Mouse (Mus musculus) neural tube, embryonic 13.5 days (tissue): ENCODE data around the gene Rdh7. TPM values are rescaled to one million over a fixed set of nuclear protein-coding genes. Genes with fewer than 3 reads are reported as not detected.
"Not testable (repeated sequence)": the region's sequence is repeated elsewhere in the genome, so short reads cannot be mapped to it uniquely, and the experiment has no call there.

Experiments
- ATAC-seq: fragments of 200-750 bp; cut with Nextera tagmentation; 2 replicates; pipeline ENCODE4 v1.8.0; 2017; ENCODE audit warnings: low read depth, mild to moderate bottlenecking, moderate TSS enrichment, moderate library complexity
- H3K27ac ChIP-seq: fragments of 300-500 bp; sonication (generic); replicated peaks from 2 replicates; pipeline ENCODE4 v1.5.1; 2015; ENCODE audit warnings: moderate library complexity, mild to moderate bottlenecking, inconsistent platforms
- H3K27me3 ChIP-seq: fragments of 300-500 bp; sonication (generic); 2 replicates; pipeline ENCODE4 v1.6.1; 2015; ENCODE audit warnings: mild to moderate bottlenecking, inconsistent platforms
- H3K36me3 ChIP-seq: fragments of 300-500 bp; sonication (generic); 2 replicates; pipeline ENCODE4 v1.6.1; 2015; ENCODE audit warnings: mild to moderate bottlenecking, inconsistent platforms
- H3K4me1 ChIP-seq: fragments of 300-500 bp; sonication (generic); replicated peaks from 2 replicates; pipeline ENCODE4 v1.6.1; 2015; ENCODE audit warnings: inconsistent platforms
- H3K4me2 ChIP-seq: fragments of 300-500 bp; sonication (generic); 2 replicates; pipeline ENCODE4 v1.6.1; 2015; ENCODE audit warnings: inconsistent platforms, mild to moderate bottlenecking, moderate library complexity
- H3K4me3 ChIP-seq: fragments of 300-500 bp; sonication (generic); 2 replicates; pipeline ENCODE4 v1.5.1; 2015; ENCODE audit warnings: mild to moderate bottlenecking, inconsistent platforms
- H3K9ac ChIP-seq: fragments of 300-500 bp; sonication (generic); 2 replicates; pipeline ENCODE4 v1.6.1; 2015; ENCODE audit warnings: moderate library complexity, mild to moderate bottlenecking, inconsistent platforms
- H3K9me3 ChIP-seq: fragments of 300-500 bp; sonication (generic); 2 replicates; pipeline ENCODE4 v1.6.1; 2016; ENCODE audit warnings: inconsistent platforms
- WGBS: fragments of 180-500 bp; shearing (Covaris S2); methylation state at CpG from one replicate; pipeline ENCODE4 v1.1.7; 2015; 5-methylcytosine and 5-hydroxymethylcytosine counted together
- polyA plus RNA-seq: library from polyadenylated mRNA; unstranded; fragments of >200 nt; fragmentation: Nextera tagmentation; extraction: Ambion mirVana; gene quantifications from 2 replicates; pipeline ENCODE4 v1.2.1, GENCODE M21; 2015

Rdh7 gene
- polyA plus RNA-seq, 1 experiment from 2014 or later, result not detected

DNA sequence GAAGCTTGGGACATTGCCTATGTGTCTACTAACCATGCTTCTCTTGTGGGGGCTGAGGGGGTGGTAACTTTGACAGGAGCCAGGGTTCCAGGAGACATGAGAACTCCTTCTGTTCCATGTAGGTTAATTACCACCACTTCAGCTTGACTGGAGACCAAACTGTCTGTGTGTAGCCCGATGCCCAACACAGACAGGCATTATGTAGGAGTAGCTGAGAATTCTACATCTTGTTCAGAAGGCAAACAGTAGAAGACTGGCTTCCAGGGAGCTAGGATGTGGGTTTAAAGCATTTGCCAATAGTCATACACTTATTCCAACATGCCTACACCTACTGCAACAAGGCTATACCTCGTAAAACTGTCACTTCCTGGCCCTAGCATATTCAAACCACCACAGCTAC is 50.1 kb downstream of the Rdh7 start:
- H3K27ac ChIP-seq, result no peak overlapping the region
- H3K36me3 ChIP-seq, result no peaks in the 10 kb centered on the region
- 90% methylated on average over 2 of the region's 2 CpGs for WGBS
- no peak for ATAC-seq
- no peak overlapping the region for H3K9ac ChIP-seq
- no peaks in the 10 kb centered on the region for H3K9me3 ChIP-seq
- H3K27me3 ChIP-seq, result no peaks in the 10 kb centered on the region
- H3K4me2 ChIP-seq, result no peak overlapping the region
- H3K4me1 ChIP-seq, result no peaks in the 10 kb centered on the region
- H3K4me3 ChIP-seq, result no peak overlapping the region

DNA sequence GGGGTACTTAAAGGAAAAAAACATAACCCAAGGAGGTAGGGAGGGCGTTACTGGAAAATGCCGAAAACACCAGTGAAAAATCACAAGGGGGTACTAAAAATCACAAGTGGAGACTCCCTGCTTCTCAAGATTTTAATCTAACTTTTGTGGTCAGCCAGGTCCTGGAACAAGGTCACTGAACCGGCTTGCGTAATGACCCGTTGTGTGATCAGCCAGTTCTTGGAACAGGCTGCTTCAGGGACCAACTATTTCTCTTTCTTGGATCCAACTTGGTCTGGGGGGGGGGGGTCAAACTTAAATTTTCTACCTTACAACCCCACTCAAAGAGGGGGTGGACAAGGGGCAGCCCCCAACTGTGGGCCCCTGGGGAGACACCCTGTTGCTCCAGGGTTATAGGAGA is 50.8 kb downstream of the Rdh7 start:
- H3K27ac ChIP-seq, H3K4me2 ChIP-seq, H3K36me3 ChIP-seq, H3K4me3 ChIP-seq, H3K27me3 ChIP-seq, ATAC-seq, H3K9ac ChIP-seq, H3K4me1 ChIP-seq, H3K9me3 ChIP-seq: not testable (repeated sequence)
- 95% methylated on average over 5 of the region's 5 CpGs for WGBS

DNA sequence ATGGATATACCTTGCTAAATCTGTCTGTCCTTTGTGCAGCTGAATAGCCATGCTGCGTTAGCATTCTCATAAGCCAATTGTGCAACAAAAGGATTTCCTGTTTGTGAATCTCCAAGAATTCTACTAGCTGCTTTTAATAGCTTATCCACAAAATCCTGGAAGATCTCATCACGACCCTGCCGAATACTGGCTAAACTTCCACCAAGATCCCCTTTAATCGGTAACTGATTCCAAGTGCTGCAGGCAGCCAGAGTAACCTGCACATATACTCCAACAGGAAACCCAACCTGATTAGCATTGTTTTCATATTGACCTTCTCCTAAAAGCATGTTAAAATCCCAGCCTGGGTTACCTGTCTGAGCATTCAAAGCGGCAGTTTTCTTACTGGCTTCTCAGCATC is 53.3 kb downstream of the Rdh7 start:
- Histone ChIP-seq H3K27me3 (no peaks in the 10 kb centered on the region), H3K4me1 (no peaks in the 10 kb centered on the region), H3K4me2 (no peak overlapping the region), H3K9me3 (no peaks in the 10 kb centered on the region), H3K27ac (no peak overlapping the region), H3K4me3 (no peak overlapping the region), H3K9ac (no peak overlapping the region), H3K36me3 (no peaks in the 10 kb centered on the region)
- WGBS, result 90% methylated on average over 5 of the region's 5 CpGs
- ATAC-seq, result no peak

DNA sequence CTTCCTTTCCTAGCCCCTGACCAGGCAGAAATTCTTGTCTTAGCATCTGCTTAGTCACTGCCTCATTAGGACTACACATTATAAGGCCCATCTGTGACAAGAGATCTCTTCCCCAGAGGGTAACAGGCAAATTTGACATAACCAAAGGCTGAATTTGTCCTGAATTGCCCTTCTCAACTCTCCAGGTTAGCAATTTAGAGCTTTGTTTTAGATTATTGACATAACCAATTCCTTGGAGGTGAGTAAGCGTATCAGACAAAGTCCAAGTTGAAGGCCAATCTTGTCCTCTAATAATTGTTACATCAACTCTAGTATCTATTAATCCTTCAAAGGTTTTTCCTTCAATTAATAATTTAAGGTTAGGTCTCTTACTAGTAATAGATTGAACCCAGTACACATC is 54.4 kb downstream of the Rdh7 start:
- not testable (repeated sequence) for H3K9ac ChIP-seq, H3K27ac ChIP-seq, H3K4me3 ChIP-seq, H3K27me3 ChIP-seq, H3K4me1 ChIP-seq, H3K4me2 ChIP-seq, H3K36me3 ChIP-seq, H3K9me3 ChIP-seq, ATAC-seq
- WGBS, result 98% methylated on average over 1 of the region's 1 CpGs

Other genes with a start within 250 kb of the Rdh7 start
- 5.9 and 6.0 TPM in 2 replicates for gene Stat6, start 245.8 kb downstream of the Rdh7 start, polyA plus RNA-seq
- 3.3 and 3.6 TPM in 2 replicates for gene Nemp1, start 221.9 kb downstream of the Rdh7 start, polyA plus RNA-seq
- gene Nab2, start 220.2 kb downstream of the Rdh7 start, polyA plus RNA-seq, result 4.0 and 4.5 TPM in 2 replicates
- 0.88 and 0.96 TPM in 2 replicates for gene Myo1a, start 183.6 kb downstream of the Rdh7 start, polyA plus RNA-seq
- gene Tac2, start 164.3 kb downstream of the Rdh7 start, polyA plus RNA-seq, result 0.31 and 1.9 TPM in 2 replicates
- 3.3 and 4.5 TPM in 2 replicates for gene Zbtb39, start 149.3 kb downstream of the Rdh7 start, polyA plus RNA-seq
- gene Gpr182, start 137.1 kb downstream of the Rdh7 start, polyA plus RNA-seq, result 0.45 and 0.92 TPM in 2 replicates
- gene Rdh1, start 129.1 kb downstream of the Rdh7 start, polyA plus RNA-seq, result not detected in 2 replicates
- gene Rdh16f1, start 129.0 kb downstream of the Rdh7 start, polyA plus RNA-seq, result not detected in 2 replicates
- 0.14 and 0.20 TPM in 2 replicates for gene Rdh9, start 112.4 kb downstream of the Rdh7 start, polyA plus RNA-seq
- gene Rdh16, start 87.7 kb downstream of the Rdh7 start, polyA plus RNA-seq, result not detected in 2 replicates
- not detected in 2 replicates for gene Rdh19, start 38.9 kb downstream of the Rdh7 start, polyA plus RNA-seq
- gene Rdh16f2, start 22.3 kb downstream of the Rdh7 start, polyA plus RNA-seq, result not detected in 2 replicates
- gene Sdr9c7, start 9.7 kb upstream of the Rdh7 start, polyA plus RNA-seq, result not detected in 2 replicates
- gene Hsd17b6, start 118.8 kb upstream of the Rdh7 start, polyA plus RNA-seq, result not detected in 2 replicates
- 32.1 and 35.9 TPM in 2 replicates for gene Prim1, start 126.4 kb upstream of the Rdh7 start, polyA plus RNA-seq
- gene Naca, start 146.8 kb upstream of the Rdh7 start, polyA plus RNA-seq, result 612 and 618 TPM in 2 replicates
- 448 and 456 TPM in 2 replicates for gene Ptges3, start 170.1 kb upstream of the Rdh7 start, polyA plus RNA-seq
- 2,119 and 2,171 TPM in 2 replicates for gene Atp5b, start 194.5 kb upstream of the Rdh7 start, polyA plus RNA-seq
- 10.9 and 12.2 TPM in 2 replicates for gene Baz2a, start 202.8 kb upstream of the Rdh7 start, polyA plus RNA-seq